Mouse (Mus musculus) midbrain, embryonic 11.5 days (tissue): Measurements from ENCODE around the gene Nacc1. TPM values are rescaled to one million over a fixed set of nuclear protein-coding genes. Genes with fewer than 3 reads are reported as not detected.

Experiments
- ATAC-seq: fragments of 200-750 bp; cut with Nextera tagmentation; 2 replicates; pipeline ENCODE4 v1.8.0; 2017; ENCODE audit warnings: moderate TSS enrichment, moderate library complexity; ENCODE audit not compliant: low FRiP score
- DNase-seq: peaks from one replicate; pipeline ENCODE4 v3.0.0; 2015; ENCODE audit warnings: low spot score; ENCODE audit errors: missing footprints
- H3K27ac ChIP-seq: fragments of 300-500 bp; sonication (generic); 2 replicates; pipeline ENCODE4 v1.5.1; 2014; ENCODE audit warnings: low read depth, low read length
- H3K27me3 ChIP-seq: fragments of 300-500 bp; sonication (generic); 2 replicates; pipeline ENCODE4 v1.6.1; 2014; ENCODE audit warnings: mild to moderate bottlenecking, low read length, moderate library complexity, mixed read lengths; ENCODE audit not compliant: control insufficient read depth, insufficient read depth
- H3K36me3 ChIP-seq: fragments of 300-500 bp; sonication (generic); 2 replicates; pipeline ENCODE4 v1.6.1; 2014; ENCODE audit warnings: mild to moderate bottlenecking, low read length, moderate library complexity, mixed read lengths; ENCODE audit not compliant: control insufficient read depth, insufficient read depth
- H3K4me1 ChIP-seq: fragments of 300-500 bp; sonication (generic); 2 replicates; pipeline ENCODE4 v1.6.1; 2014; ENCODE audit warnings: low read length; ENCODE audit not compliant: control insufficient read depth, insufficient read depth
- H3K4me2 ChIP-seq: fragments of 300-500 bp; sonication (generic); 2 replicates; pipeline ENCODE4 v1.6.1; 2014; ENCODE audit warnings: mild to moderate bottlenecking, moderate library complexity
- H3K4me3 ChIP-seq: fragments of 300-500 bp; sonication (generic); 2 replicates; pipeline ENCODE4 v1.5.1; 2014; ENCODE audit warnings: low read depth, low read length
- H3K9ac ChIP-seq: fragments of 300-500 bp; sonication (generic); 2 replicates; pipeline ENCODE4 v1.6.1; 2014; ENCODE audit warnings: low read length
- H3K9me3 ChIP-seq: fragments of 300-500 bp; sonication (generic); 2 replicates; pipeline ENCODE4 v1.6.1; 2016; ENCODE audit warnings: low read length; ENCODE audit not compliant: control insufficient read depth
- WGBS: fragments of 180-500 bp; shearing (Covaris S2); extraction: QIAGEN DNeasy Blood & Tissue Kit; methylation state at CpG from one replicate; pipeline ENCODE4 v1.1.7; 2014; 5-methylcytosine and 5-hydroxymethylcytosine counted together
- polyA plus RNA-seq: library from polyadenylated mRNA; unstranded; fragments of >200 nt; fragmentation: Nextera tagmentation; extraction: Ambion mirVana; gene quantifications from 2 replicates; pipeline ENCODE4 v1.2.1, GENCODE M21; 2014

Gene Nacc1
- polyA plus RNA-seq, 1 experiment from 2014 or later: 21.4 TPM

DNA sequence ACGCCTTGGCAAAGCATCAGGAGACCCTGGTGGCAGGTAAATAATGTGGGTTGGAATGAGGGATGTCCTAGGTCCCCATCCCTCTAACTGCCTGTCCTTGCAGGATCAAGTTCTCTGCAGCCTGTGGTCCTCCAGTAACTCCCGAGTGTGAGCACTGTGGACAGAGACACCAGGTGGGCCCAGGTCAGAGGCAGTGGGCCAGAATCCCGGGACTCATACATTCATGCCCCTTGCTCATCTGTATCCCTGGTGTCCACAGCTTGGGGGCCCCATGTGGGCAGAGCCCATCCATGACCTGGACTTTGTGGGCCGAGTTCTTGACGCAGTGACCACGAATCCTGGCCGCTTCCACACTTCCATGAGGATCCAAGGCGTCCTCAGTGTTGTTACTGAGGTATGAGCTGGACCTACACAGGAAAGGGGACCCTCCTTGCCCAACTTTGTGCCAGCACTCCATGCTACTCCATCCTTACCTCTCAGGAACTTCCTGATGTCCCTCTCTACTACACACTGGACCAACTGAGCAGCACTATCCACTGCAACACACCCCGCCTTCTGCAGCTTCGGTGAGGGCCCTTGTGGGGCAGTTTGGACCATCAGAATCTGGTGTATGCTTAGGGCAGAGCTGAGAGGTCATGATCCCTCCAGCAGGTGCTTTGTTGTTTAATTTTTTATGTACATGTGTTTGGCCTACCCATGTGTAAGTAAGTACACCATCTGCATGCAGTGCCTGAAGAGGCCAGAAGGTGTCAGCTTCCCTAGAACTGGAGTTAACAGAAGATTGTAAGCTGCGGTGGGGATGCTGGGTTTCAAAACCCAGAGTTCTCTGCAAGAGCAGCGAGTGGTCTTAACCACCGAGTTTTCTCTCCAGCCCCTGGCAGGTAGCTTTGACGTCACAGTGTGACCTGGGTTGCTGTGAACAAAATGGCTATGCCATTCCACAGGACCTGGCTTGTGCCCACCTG lies 9.8 kb upstream of the Nacc1 start:
- 91% methylated on average over 14 of the region's 14 CpGs for WGBS
- Histone ChIP-seq H3K27ac (no peak overlapping the region), H3K36me3 (peaks cover 10% of the 10 kb centered on the region; the same call in 1 of the 2 replicates), H3K4me1 (no peaks in the 10 kb centered on the region), H3K27me3 (peaks cover 16% of the 10 kb centered on the region), H3K4me3 (no peak overlapping the region), H3K9ac (no peak overlapping the region), H3K9me3 (no peaks in the 10 kb centered on the region), H3K4me2 (no peak overlapping the region)
- no peak for DNase-seq
- no peak for ATAC-seq

DNA sequence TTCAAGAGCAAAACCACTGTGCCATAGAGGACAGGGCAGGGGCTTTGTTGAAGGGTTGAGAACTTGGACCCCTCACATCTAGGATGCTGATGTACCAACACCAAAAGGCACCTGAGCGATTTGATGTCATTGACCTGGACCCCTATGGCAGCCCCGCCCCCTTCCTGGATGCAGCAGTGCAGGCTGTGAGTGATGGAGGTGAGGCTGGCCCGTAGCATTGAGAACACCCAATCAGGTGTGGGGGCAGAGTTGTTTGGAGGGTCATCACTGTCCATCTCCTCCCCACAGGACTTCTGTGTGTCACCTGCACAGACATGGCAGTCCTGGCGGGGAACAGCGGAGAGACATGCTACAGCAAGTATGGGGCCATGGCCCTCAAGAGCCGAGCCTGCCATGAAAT lies 7.5 kb upstream of the Nacc1 start:
- H3K36me3 ChIP-seq: peaks cover 10% of the 10 kb centered on the region; the same call in 1 of the 2 replicates
- no peaks in the 10 kb centered on the region for H3K27me3 ChIP-seq
- peaks cover under 1% of the 10 kb centered on the region; the same call in 1 of the 2 replicates for H3K4me1 ChIP-seq
- 93% methylated on average over 6 of the region's 6 CpGs for WGBS
- H3K9ac ChIP-seq: no peak overlapping the region
- H3K4me2 ChIP-seq: no peak overlapping the region
- DNase-seq (no peak), ATAC-seq (no peak)
- no peak overlapping the region for H3K27ac ChIP-seq
- no peak overlapping the region for H3K4me3 ChIP-seq
- no peaks in the 10 kb centered on the region for H3K9me3 ChIP-seq

DNA sequence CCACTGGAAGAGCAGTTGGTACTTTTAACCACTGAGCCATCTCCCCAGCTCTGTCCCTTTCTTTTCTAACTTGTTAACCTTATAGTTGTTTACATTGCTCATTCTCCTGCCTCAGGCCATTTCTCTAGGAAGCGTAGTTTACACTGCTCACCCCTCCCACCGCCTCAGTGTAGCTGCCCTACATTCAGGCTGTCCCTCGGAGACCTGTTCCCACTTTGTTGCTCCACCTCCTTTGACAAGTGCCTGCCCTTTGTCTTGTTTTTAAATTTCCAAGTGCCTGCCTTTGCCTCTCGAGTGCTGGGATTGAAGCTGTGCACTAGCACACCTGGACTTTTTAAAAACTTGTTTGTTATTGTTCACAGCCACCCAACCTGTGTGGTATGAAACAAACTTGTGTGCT lies 5.7 kb upstream of the Nacc1 start:
- H3K36me3 ChIP-seq: peaks cover 6% of the 10 kb centered on the region; the same call in 1 of the 2 replicates
- H3K9ac ChIP-seq: no peak overlapping the region
- no peaks in the 10 kb centered on the region for H3K9me3 ChIP-seq
- H3K27me3 ChIP-seq: no peaks in the 10 kb centered on the region
- DNase-seq: no peak
- no peak overlapping the region for H3K27ac ChIP-seq
- WGBS: 81% methylated on average over 4 of the region's 4 CpGs
- H3K4me2 ChIP-seq: no peak overlapping the region
- peaks cover 12% of the 10 kb centered on the region for H3K4me1 ChIP-seq
- ATAC-seq: no peak
- H3K4me3 ChIP-seq: no peak overlapping the region

DNA sequence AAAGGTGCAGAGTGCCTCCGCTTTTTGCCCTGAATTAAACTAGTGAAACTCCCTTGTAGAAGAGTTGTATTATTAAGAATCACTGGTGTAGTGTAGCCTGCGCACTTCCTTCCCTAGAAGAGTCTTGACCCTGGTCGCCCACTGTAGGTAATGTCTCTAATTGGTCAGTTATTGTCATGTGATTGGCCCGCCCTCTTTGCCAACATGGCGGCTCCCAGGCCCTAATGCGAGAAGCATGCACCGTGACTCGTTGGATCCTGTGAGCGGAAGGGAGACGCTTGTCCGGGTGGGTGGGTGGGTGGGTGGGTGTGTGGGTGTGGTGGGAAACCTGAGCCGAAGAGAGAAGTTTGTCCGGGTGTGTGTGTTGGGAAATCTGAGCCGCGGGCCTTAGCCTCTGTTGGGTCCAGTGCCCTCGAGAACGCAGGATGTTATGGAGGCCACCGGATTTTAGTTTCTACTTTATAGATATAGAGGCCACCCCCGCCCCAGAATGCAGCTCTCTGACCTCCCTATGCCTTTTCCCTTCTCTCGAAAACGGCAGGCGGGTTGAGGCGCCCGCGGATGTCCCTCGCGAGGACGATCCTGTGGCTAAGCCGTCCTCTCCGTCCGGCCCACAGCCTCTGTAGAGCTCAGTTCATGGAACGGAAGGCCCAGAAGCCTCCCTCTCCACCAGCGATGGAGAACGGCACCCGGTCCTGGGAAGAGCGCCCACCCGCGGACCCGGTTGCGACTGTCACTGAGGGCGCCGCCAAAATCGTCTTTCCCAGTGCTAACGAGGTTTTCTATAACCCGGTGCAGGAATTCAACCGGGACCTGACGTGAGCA lies 1.6 kb upstream of the Nacc1 start:
- Histone ChIP-seq H3K4me3 (peak overlapping the region; percentile 84), H3K4me2 (peak overlapping the region; percentile 94), H3K9me3 (no peaks in the 10 kb centered on the region), H3K4me1 (peaks cover 27% of the 10 kb centered on the region), H3K9ac (peak overlapping the region; percentile 71), H3K27ac (no peak overlapping the region), H3K27me3 (no peaks in the 10 kb centered on the region), H3K36me3 (no peaks in the 10 kb centered on the region)
- ATAC-seq: peak; percentile 87
- peak; percentile 90 for DNase-seq
- under 1% methylated on average over 47 of the region's 47 CpGs for WGBS

DNA sequence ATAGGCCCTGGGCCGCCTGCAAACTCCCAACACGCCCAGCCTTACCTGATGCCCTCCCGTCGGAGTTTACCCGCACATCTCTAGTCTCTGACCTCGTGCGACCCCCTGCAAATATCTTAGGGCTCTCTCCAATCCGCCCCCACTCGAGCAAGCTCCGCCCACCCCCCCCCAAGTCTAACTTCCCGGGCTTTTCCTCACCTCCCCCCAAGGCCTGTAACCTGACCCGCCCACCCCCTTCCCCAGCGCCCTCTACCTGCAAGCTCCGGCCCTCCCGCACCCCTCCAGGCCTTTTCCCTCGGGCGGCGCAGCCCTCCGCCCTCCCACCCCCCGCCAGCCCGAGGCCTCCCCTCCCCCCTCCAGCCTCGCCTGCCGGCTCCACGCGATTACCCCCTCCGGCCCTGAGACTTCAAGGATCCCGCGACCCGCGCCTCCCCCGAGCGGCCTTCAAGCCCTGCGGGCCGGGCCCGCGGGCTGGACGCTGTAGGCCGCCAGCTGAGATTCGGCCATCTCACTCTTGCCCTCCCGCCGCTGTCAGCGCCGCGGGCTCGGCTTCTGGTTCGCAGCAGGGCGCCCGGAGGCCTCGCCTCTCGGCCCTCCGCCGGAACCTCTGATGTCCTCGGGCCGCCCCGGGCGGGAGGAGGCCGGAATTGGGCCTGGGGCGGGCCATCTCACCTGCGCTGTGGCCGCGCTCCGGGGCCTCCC lies 508 bp downstream of the Nacc1 start:
- peak overlapping the region; percentile 90 for H3K27ac ChIP-seq
- H3K4me2 ChIP-seq: peak overlapping the region; percentile 93
- H3K36me3 ChIP-seq: no peaks in the 10 kb centered on the region
- peak overlapping the region; percentile 100 for H3K4me3 ChIP-seq
- DNase-seq: peak; percentile 91
- peak overlapping the region; percentile 100 for H3K9ac ChIP-seq
- H3K9me3 ChIP-seq: no peaks in the 10 kb centered on the region
- ATAC-seq: peak; percentile 40
- no peaks in the 10 kb centered on the region for H3K27me3 ChIP-seq
- under 1% methylated on average over 54 of the region's 62 CpGs for WGBS
- peaks cover 27% of the 10 kb centered on the region for H3K4me1 ChIP-seq

DNA sequence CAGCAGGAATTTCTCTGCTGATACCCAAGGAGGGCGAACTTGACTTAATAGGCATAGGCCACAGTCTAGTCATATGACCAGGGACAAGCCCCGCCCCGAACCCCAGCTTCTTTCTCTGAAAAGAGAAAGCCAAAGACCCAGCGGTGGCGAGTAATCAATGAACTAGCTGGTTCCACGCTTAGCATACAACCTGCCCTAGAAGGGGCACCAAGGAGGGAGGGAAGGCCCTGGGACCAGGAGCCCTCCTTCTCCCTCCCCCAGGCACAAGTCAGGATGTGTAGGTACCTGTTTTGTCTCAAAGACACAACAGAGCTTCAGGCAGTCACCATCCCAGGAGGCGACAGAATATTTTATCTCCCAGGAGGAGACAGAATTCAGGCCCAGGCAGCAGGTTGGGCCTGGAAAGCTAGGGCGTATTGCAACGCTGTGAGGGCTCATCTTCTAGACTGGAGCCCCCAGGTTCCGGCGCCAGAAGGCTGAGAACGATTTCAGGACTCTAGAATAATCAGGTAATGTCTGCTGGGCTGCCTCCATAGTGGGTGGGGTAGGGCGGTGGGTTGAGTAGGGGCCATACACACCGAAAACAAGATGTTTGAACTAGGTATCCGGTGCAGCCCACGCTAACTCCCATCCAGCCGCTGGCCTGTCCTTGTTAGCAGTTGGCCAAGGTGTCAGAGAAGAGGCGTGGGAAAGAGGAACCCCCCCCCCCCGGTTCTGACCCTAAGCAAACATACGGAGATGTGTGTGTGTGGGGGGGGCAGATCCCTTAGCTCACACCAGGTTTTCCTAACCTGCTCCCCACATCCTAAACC lies 1.3 kb downstream of the Nacc1 start, which contains the start of gene Trmt1:
Gene Trmt1 (plus strand): TSS at position 117 of the 812 bp plus-strand sequence.
- peak; percentile 88 for DNase-seq
- Histone ChIP-seq H3K4me1 (peaks cover 27% of the 10 kb centered on the region), H3K4me3 (peak within 1 kb of the TSS; percentile 100), H3K27me3 (no peaks in the 10 kb centered on the region), H3K9ac (peak within 1 kb of the TSS; percentile 100), H3K9me3 (no peaks in the 10 kb centered on the region), H3K4me2 (peak within 1 kb of the TSS; percentile 93), H3K36me3 (no peaks in the 10 kb centered on the region), H3K27ac (peak within 1 kb of the TSS; percentile 90)
- ATAC-seq: no peak
- 9% methylated on average over 20 of the region's 20 CpGs for WGBS

DNA sequence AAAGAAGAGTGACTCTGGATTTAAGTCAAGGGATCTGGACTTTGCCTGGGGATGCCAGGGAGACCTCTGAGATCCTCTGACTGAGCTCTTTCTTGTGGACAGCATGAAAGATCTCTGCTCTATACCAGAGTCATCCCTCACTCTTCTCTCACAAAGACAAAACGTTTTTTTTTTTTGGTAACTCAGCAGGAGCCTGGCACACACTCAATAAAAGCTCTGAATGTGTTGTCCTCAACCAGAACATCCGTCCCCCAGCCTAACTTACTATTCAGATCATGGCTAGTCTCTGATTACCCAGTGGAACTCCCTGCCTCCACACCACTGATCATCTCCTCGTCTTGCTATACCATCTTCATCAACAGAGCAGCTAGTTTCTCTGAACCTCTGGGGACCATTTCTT lies 3.1 kb downstream of the Nacc1 start:
- no peak overlapping the region for H3K4me2 ChIP-seq
- no peak overlapping the region for H3K27ac ChIP-seq
- no peaks in the 10 kb centered on the region for H3K27me3 ChIP-seq
- no peak overlapping the region for H3K4me3 ChIP-seq
- peaks cover 20% of the 10 kb centered on the region for H3K4me1 ChIP-seq
- ATAC-seq (no peak), DNase-seq (peak; percentile 14)
- 64% methylated on average over 3 of the region's 3 CpGs for WGBS
- no peak overlapping the region for H3K9ac ChIP-seq
- no peaks in the 10 kb centered on the region for H3K36me3 ChIP-seq
- no peaks in the 10 kb centered on the region for H3K9me3 ChIP-seq

DNA sequence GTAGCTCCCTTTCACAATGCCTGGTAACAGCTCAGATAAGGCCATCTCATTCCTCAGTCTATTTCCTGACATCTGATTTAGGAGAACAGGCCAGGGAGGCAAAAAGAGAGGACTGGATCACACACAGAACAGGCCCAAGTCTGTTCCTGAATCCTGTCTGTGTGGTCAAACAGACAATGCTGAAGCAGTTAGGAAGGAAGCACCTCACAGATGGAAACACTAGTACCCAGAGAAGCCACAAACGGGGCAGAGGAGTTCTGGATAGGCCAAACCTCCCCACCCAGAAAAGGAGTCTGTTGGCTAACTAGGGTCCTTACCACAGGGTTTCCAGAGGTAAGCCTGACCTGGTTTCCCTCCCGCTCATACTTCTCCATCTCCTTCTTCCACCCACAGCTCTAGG lies 5.4 kb downstream of the Nacc1 start:
- Histone ChIP-seq H3K9ac (no peak overlapping the region), H3K9me3 (no peaks in the 10 kb centered on the region), H3K4me3 (no peak overlapping the region), H3K27me3 (no peaks in the 10 kb centered on the region), H3K27ac (no peak overlapping the region), H3K4me2 (no peak overlapping the region), H3K4me1 (peaks cover 12% of the 10 kb centered on the region), H3K36me3 (no peaks in the 10 kb centered on the region)
- DNase-seq (no peak), ATAC-seq (no peak)
- 88% methylated on average over 2 of the region's 2 CpGs for WGBS
